Mouse (Mus musculus) kidney, postnatal 10 days (tissue): Measurements from ENCODE around the gene Fance.

Experiments used
- DNase-seq: peaks from one replicate; pipeline ENCODE4 v3.0.0; 2021; ENCODE audit warnings: mixed read lengths

Gene Fance

GRCm38 (mm10) chr17:28313212-28313879, at the start of gene Fance:
Fance (plus strand) TSS chr17:28313519.
- DNase-seq = peak; percentile 99

- no peak for DNase-seq
These were observed 46.1 kb upstream of the Fance start for GRCm38 (mm10) chr17:28267251-28267650.

- no peak for DNase-seq
These were observed 43.2 kb upstream of the Fance start for GRCm38 (mm10) chr17:28270165-28270564.

GRCm38 (mm10) chr17:28271537-28272266, 41.6 kb upstream of the Fance start:
- no peak for DNase-seq

- no peak for DNase-seq
These were observed 41.0 kb upstream of the Fance start for GRCm38 (mm10) chr17:28272281-28272680.

GRCm38 (mm10) chr17:28272837-28273236, 40.5 kb upstream of the Fance start:
- no peak for DNase-seq

- peak; percentile 58 for DNase-seq
These were observed 38.6 kb upstream of the Fance start for GRCm38 (mm10) chr17:28274739-28275138.

- DNase-seq = no peak
These were observed 36.1 kb upstream of the Fance start for GRCm38 (mm10) chr17:28277226-28277625.

GRCm38 (mm10) chr17:28277721-28278120, 35.6 kb upstream of the Fance start:
- DNase-seq = no peak

- no peak for DNase-seq
These were observed 35.2 kb upstream of the Fance start for GRCm38 (mm10) chr17:28278156-28278555.

GRCm38 (mm10) chr17:28279236-28279635, 34.1 kb upstream of the Fance start:
- DNase-seq = peak; percentile 55

- peak; percentile 85 for DNase-seq
These were observed 33.4 kb upstream of the Fance start for GRCm38 (mm10) chr17:28279780-28280422.

GRCm38 (mm10) chr17:28280423-28280800, 32.9 kb upstream of the Fance start:
- no peak for DNase-seq

GRCm38 (mm10) chr17:28280831-28281377, 32.4 kb upstream of the Fance start:
- no peak for DNase-seq

GRCm38 (mm10) chr17:28281866-28282441, 31.4 kb upstream of the Fance start:
- no peak for DNase-seq

- DNase-seq = no peak
These were observed 30.1 kb upstream of the Fance start for GRCm38 (mm10) chr17:28283199-28283598.

GRCm38 (mm10) chr17:28286133-28286532, 27.2 kb upstream of the Fance start:
- no peak for DNase-seq

- DNase-seq = no peak
These were observed 26.4 kb upstream of the Fance start for GRCm38 (mm10) chr17:28286964-28287363.

- DNase-seq = peak; percentile 61
These were observed 25.7 kb upstream of the Fance start for GRCm38 (mm10) chr17:28287578-28287977.

GRCm38 (mm10) chr17:28287980-28288379, 25.3 kb upstream of the Fance start:
- peak; percentile 53 for DNase-seq

- DNase-seq = peak; percentile 91
These were observed 23.1 kb upstream of the Fance start for GRCm38 (mm10) chr17:28290262-28290661.

GRCm38 (mm10) chr17:28290671-28291070, 22.6 kb upstream of the Fance start:
- DNase-seq = no peak

GRCm38 (mm10) chr17:28291346-28291745, 22.0 kb upstream of the Fance start:
- DNase-seq = no peak
